Mouse (Mus musculus): ENCODE measurements around the gene Lamp1.
A peak's percentile ranks its signal among the peaks of the same experiment; 100 is the strongest.

Gene Lamp1

GRCm38 (mm10) chr8:13158718-13159376 lies at the start of gene Lamp1:
Gene Lamp1 (plus strand): TSS chr8:13159161.
- DNase-seq (ENCODE audit: low spot score in 2 of 2) = peak; percentile 95 to 96

DNA sequence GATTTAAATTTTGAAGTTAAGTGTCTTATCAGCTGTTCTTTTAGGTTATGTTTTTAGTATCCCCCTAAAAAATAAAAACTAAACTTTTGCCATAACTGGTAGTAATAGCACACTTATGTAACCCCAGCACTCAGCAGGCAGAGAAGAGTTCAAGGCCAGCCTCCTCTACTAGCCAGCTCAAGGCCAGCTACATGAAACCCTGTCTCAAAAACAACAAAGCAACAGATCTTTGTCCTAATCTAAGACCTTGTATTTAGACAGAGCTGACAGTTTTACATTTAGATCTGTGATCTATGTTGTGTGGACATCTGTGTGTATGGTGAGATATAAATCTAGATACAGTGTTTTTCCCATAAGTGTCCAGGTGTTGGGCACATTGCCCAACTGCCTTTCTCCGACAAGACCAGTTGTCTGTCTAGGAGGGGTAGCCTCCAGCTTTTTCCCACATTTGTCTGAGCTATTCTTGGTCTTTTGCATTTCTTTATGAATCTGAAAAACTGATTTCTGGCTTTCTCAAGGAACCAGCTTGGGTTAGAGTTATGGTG lies 49.5 kb upstream of the Lamp1 start:
- no peak for DNase-seq (ENCODE audit: low spot score in 2 of 2)

- no peak for DNase-seq (ENCODE audit: low spot score in 2 of 2)
Observed at GRCm38 (mm10) chr8:13111917-13112316, 47.0 kb upstream of the Lamp1 start.

DNA sequence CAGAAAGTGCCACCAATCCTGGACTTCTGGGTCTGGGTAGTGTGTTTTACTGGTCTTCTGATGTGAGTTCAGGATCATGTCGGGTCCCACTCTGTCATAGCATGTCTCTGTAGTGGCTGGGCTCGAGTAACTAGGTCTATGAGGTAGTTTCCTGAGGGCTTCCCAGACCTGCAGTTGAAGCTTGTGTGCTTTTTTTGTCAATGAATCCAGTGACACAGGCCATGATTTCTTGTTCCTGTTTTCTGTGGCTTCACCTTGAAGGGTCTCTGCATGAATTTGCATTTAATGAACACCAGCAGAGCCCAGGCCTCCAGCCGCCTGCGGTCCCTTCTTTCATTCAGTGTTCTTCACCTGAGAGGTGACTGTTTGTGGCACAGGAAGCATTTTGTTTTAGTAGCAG lies 45.7 kb upstream of the Lamp1 start:
- no peak for DNase-seq (ENCODE audit: low spot score in 2 of 2)

- no peak for DNase-seq (ENCODE audit: low spot score in 2 of 2)
Observed at GRCm38 (mm10) chr8:13117096-13117495, 41.9 kb upstream of the Lamp1 start.

- no peak for DNase-seq (ENCODE audit: low spot score in 2 of 2)
Observed at GRCm38 (mm10) chr8:13118516-13118915, 40.4 kb upstream of the Lamp1 start.

DNA sequence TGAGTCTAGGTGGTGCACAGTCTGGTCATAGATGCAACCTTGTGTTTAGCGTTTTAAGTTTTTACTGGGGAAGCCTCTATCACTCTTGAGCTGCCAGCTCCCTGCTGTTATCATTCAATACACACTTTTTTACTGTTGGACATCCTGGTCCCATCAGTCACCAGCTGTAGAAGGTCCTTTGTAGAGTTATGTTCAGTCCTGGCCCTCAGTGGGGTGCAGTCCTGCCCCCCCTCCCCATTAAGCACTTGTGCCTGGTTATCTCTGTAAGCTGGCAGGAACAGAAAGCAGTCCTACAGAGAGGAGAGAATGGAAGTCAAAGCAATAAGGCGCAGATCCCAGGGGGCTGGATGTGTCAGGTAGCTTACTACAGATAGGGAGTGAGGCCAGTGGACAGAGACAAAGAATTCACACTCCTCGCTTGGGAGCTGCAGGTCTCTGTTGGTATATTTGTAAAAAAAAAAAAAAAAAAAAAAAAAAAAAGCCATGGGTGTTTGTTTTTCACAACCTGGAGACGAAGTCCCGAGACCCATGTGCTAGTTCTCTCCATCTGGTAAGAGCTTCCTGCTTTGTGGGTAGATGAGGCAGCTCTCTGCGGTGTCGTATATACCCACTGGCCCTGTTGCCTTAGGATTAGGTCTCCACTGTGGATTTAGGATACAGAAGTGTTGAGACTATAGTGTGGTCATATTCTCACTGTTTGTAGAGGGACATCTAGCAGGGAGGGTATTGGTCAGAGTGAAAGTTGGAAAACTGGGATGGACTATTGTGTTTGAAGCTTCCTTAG lies 37.9 kb upstream of the Lamp1 start:
- DNase-seq (ENCODE audit: low spot score in 2 of 2) = peak; percentile 8 to 22

- DNase-seq (ENCODE audit: low spot score in 2 of 2) = no peak
Observed at GRCm38 (mm10) chr8:13122887-13123421, 36.0 kb upstream of the Lamp1 start.

DNA sequence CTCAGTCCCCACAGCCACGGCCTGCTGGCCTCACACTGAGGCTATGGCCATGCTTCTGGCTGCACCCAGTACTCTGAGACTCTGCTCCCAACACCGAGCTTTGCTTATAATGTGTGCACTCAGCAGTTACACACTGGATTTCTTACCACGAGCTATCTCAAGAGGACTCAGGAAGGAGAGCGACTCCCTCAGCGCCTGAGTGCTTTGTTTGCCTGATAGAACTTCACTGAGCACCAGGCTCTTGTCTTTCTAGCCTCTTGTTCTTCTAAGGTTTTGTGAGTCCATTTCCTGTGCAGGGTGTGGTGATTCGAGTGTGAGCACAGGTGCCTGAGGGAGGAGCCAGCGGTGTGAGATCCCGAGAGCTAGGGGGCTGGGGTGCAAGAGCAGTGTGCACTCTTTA lies 34.1 kb upstream of the Lamp1 start:
- DNase-seq (ENCODE audit: low spot score in 2 of 2) = no peak

DNA sequence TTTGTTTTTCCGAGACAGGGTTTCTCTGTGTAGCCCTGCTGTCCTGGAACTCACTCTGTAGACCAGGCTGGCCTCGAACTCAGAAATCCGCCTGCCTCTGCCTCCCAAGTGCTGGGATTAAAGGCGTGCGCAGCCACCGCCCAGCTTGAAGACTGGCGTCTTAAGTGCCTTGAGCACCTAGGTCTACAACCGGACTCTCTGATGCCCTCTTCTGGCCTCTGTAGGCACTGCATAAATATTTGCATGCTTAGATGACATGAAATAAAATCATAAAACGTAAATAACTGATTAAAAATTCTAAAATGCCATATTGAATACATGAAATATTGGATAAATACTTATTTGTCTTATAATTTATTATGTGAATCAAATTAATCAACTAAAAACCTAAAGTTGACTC lies 26.7 kb upstream of the Lamp1 start:
- peak; percentile 30 to 46 for DNase-seq (ENCODE audit: low spot score in 2 of 2)

DNA sequence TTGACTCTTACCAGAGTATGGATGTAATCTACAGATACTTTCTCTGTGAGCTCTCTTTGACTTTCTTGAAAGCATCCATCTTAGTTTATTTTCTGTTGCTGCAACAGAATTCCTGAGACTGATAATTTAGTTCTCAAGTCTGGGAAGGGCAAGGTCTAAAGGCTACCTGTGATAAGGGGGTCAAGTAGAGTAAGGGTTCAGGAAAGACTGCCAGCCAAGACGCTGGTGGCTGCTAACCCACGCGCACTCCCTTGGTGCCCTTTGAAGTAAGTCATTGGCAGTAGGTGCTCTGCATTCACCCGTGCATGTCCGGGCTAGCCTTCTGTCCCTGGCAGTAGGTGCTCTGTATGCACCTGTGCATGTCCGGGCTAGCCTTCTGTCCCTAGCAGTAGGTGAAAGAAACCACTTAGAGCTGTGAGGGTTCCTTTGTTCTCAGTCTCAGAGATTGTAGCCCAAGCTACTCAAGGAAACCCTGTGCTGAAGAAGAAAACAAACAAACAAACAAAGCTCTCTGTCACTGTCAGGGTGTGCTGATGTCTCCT lies 19.2 kb upstream of the Lamp1 start:
- no peak for DNase-seq (ENCODE audit: low spot score in 2 of 2)

DNA sequence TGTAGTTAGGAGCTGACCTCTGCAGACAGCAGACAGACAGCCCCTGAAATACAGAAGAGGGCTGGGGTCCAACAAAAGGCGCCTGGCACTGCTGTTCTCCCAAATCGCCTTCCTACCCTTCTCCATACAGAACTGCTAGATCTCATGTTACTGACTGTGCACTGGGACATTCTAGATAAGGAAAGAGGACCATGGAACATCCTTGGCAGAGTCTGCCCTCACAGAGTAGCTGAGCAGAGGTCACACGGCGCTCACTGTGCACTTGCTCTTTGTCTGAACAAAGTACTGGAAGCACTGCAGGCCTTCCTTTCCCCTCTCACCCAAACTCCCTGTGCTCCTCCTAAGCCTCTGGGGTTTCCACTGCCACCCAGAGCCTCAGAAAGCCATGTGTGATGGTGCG lies 17.3 kb upstream of the Lamp1 start:
- no peak for DNase-seq (ENCODE audit: low spot score in 2 of 2)

- no peak for DNase-seq (ENCODE audit: low spot score in 2 of 2)
Observed at GRCm38 (mm10) chr8:13148476-13148875, 10.5 kb upstream of the Lamp1 start.

DNA sequence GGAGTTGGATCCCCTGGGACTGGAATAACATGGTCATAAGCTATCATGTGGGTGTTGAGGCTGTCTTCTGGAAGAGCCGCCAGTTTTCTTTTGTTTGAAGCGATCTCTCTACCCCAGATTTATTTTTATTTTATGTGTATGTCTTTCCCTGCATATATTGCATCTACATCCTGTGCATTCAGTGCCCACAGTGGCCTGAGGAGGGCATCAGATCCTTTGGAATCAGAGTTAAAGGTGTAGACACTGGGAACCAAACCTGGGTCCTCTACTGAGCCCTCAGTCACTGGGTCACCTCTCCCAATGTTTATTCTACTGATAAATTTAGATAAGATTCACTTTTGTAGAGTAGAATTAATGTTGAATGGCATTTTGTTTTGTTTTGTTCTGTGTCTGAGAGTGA lies 9.7 kb upstream of the Lamp1 start:
- no peak for DNase-seq (ENCODE audit: low spot score in 2 of 2)

- DNase-seq (ENCODE audit: low spot score in 2 of 2) = no peak
Observed at GRCm38 (mm10) chr8:13149866-13150265, 9.1 kb upstream of the Lamp1 start.

- DNase-seq (ENCODE audit: low spot score in 2 of 2) = no peak
Observed at GRCm38 (mm10) chr8:13150929-13151328, 8.0 kb upstream of the Lamp1 start.

GRCm38 (mm10) chr8:13154099-13154498 lies 4.9 kb upstream of the Lamp1 start:
- DNase-seq (ENCODE audit: low spot score in 2 of 2) = no peak

DNA sequence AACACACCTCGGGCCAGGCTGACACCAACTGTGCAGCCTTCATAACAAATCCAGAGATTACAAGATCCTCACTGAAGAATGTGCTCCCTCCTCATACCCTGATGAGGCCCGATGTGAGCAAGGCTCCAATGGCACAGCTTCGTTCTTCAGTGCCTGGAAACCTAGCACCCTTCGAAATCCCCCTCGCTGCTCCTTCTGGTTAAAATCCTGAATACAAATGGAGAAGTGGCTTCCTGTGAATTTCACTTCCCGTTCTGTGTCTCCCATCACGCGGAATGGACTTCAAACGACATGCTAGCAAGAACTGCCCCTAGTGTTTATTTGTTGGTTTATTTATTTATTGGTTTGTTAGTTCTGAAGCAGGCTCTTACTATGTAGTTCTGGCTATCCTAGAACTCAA lies 3.6 kb upstream of the Lamp1 start:
- peak in 1 of 2 experiments; percentile 8 for DNase-seq (ENCODE audit: low spot score in 2 of 2)

DNA sequence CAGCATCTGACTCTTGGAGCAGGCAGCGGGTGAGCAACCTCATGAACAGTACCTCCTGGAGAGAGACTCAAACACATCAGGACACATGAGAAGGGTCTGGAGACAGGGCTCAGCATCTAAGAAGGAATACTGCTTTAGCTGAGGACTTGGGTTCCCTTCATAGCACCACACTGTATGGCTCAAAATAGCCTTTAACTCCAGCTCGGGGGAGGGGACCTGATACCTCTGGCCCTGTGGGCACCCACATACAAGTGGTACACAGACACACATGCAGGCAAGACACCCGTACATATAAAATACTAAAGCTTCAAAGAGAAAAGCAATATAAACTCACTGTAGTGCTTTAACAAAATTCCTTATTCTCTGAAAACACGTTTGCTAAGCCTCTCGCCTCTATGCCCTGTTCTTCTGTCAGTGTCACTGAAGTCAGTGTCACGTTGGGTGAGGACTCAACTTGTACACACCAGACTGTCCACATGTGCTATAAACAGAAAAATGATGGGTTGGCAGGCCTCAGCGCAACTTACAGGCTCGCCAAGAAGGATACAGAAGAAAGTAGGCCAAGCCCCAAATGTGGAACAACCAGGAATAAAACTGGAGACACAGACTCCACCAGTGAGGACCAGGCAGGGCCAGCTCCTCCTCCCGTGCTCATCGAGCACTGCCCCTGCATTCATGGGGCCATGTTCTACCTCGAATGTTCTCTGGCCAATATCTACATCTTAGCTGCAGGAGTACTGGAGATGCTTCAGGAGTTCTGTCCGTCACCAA lies 2.4 kb upstream of the Lamp1 start:
- DNase-seq (ENCODE audit: low spot score in 2 of 2) = no peak

DNA sequence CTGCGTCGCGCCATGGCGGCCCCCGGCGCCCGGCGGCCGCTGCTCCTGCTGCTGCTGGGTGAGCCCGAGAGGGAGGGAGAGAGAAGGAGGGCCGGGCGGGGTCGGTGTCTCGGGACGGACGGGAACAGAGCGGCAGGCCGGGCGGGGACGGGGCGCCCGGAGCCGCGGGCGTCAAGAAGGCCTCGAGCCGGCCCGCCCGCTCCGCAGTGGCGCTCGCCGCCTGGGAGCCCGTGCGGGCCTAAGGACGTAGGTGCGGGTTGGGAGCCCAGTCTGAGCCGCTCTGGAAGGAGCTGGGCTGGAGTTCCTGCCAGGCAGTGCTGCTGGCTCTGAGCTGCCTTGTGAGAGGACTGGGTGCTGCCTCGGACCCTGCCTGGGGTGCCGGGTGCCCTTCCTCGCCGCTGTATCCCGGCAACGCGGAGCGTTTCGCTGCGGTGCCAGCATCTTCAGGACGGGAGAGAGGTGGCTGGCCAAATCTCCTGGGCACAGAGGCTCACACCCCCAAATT lies 468 bp downstream of the Lamp1 start:
- DNase-seq (ENCODE audit: low spot score in 2 of 2) = no peak

DNA sequence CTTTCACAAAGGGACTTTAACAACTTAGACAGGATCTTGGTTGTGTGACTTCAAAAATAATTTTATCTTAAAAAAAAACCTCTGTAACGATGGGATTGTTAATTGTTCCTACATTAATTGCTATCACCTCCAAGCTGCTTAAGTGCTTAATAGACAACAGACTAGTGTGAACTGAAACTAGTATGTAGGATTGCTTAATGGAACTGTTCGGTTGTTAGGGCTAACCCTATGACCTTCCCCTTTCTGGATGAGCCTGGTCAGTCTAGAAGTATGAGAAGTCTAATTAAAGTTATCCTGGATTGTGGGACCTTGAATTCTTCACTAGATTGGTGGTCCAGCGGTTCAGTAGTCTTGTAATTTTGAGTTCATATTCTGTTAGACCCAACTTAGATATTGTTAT lies 1.7 kb downstream of the Lamp1 start:
- DNase-seq (ENCODE audit: low spot score in 2 of 2) = no peak

- DNase-seq (ENCODE audit: low spot score in 2 of 2) = no peak
Observed at GRCm38 (mm10) chr8:13162098-13162497, 3.1 kb downstream of the Lamp1 start.
